Mouse (Mus musculus) MEL (cell line): ENCODE data around the gene Nyap1. TPM values are rescaled to one million over a fixed set of nuclear protein-coding genes. Genes with fewer than 3 reads are reported as not detected.
A peak's percentile ranks its signal among the peaks of the same experiment; 100 is the strongest.

Experiments used
- DNase-seq: peaks from one replicate; pipeline ENCODE4 v3.0.0; 2011; ENCODE audit warnings: low read depth, low spot score
- H3K27ac ChIP-seq: 2 replicates; pipeline ENCODE4 v1.5.1; 2012; ENCODE audit warnings: low read depth, mild to moderate bottlenecking, control low read depth, low read length, moderate library complexity; ENCODE audit not compliant: control insufficient read depth
- H3K27me3 ChIP-seq, 2 experiments: fragments of 150-350 bp in 1 of 2; sonication (generic) in 1 of 2; 2 replicates each; pipeline ENCODE4 v1.6.1; 2012; ENCODE audit warnings: low read length in 2 of 2, mild to moderate bottlenecking in 2 of 2, improper control_type of control experiment in 1 of 2, moderate library complexity in 1 of 2; ENCODE audit not compliant: insufficient read depth in 2 of 2, control insufficient read depth in 1 of 2
- H3K36me3 ChIP-seq, 2 experiments: 2 replicates each; pipeline ENCODE4 v1.6.1; 2012 to 2014; ENCODE audit warnings: low read length in 2 of 2, improper control_type of control experiment in 1 of 2, inconsistent platforms in 1 of 2, mild to moderate bottlenecking in 1 of 2; ENCODE audit not compliant: insufficient read depth in 2 of 2, control insufficient read depth in 1 of 2
- H3K4me1 ChIP-seq, 2 experiments: fragments of 150-350 bp in 1 of 2; sonication (generic) in 1 of 2; 2 replicates each; pipeline ENCODE4 v1.6.1; 2012; ENCODE audit warnings: low read length in 2 of 2, improper control_type of control experiment in 1 of 2, mild to moderate bottlenecking in 1 of 2; ENCODE audit not compliant: insufficient read depth in 2 of 2, control insufficient read depth in 1 of 2
- H3K4me3 ChIP-seq, 2 experiments: fragments of 150-350 bp in 1 of 2; sonication (generic) in 1 of 2; 2 replicates each; pipeline ENCODE4 v1.5.1; 2012; ENCODE audit warnings: low read depth in 2 of 2, low read length in 2 of 2, mild to moderate bottlenecking in 2 of 2, moderate library complexity in 2 of 2, control low read depth in 1 of 2, improper control_type of control experiment in 1 of 2; ENCODE audit not compliant: control insufficient read depth in 1 of 2, insufficient read depth in 1 of 2
- H3K79me2 ChIP-seq: 2 replicates; pipeline ENCODE4 v1.6.1; 2012; ENCODE audit warnings: mild to moderate bottlenecking, low read length, moderate library complexity; ENCODE audit not compliant: control insufficient read depth, poor library complexity, insufficient read depth
- H3K9ac ChIP-seq: 2 replicates; pipeline ENCODE4 v1.6.1; 2012; ENCODE audit warnings: low read depth, mild to moderate bottlenecking, control low read depth, low read length, moderate library complexity; ENCODE audit not compliant: control insufficient read depth, poor library complexity, severe bottlenecking
- H3K9me3 ChIP-seq: fragments of 150-350 bp; sonication (generic); replicated peaks from 2 replicates; pipeline ENCODE4 v1.6.1; 2012; ENCODE audit warnings: mild to moderate bottlenecking, low read length, improper control_type of control experiment, moderate library complexity; ENCODE audit not compliant: insufficient read depth
- BHLHE40 ChIP-seq: IDR thresholded peaks from 2 replicates; pipeline ENCODE4 v1.6.1; 2012; ENCODE audit warnings: low read depth, mild to moderate bottlenecking, inconsistent platforms, low read length, improper control_type of control experiment, borderline replicate concordance
- CHD1 ChIP-seq: IDR thresholded peaks from 2 replicates; pipeline ENCODE4 v1.6.1; 2012; ENCODE audit warnings: low read depth, mild to moderate bottlenecking, inconsistent platforms, low read length, improper control_type of control experiment
- CHD2 ChIP-seq: IDR thresholded peaks from 2 replicates; pipeline ENCODE4 v1.6.1; 2011; ENCODE audit warnings: low read length, improper control_type of control experiment
- E2F4 ChIP-seq: IDR thresholded peaks from 2 replicates; pipeline ENCODE4 v1.6.1; 2011; ENCODE audit warnings: low read depth, low read length, improper control_type of control experiment, borderline replicate concordance
- ETS1 ChIP-seq: IDR thresholded peaks from 2 replicates; pipeline ENCODE4 v1.6.1; 2012; ENCODE audit warnings: low read depth, mild to moderate bottlenecking, inconsistent platforms, low read length, improper control_type of control experiment, moderate library complexity
- GATA1 ChIP-seq: IDR thresholded peaks from 2 replicates; pipeline ENCODE4 v1.6.1; 2011; ENCODE audit warnings: low read depth, low read length, improper control_type of control experiment
- HCFC1 ChIP-seq: IDR thresholded peaks from 2 replicates; pipeline ENCODE4 v1.6.1; 2012; ENCODE audit warnings: low read depth, mild to moderate bottlenecking, inconsistent platforms, low read length, improper control_type of control experiment, moderate library complexity
- MXI1 ChIP-seq: IDR thresholded peaks from 2 replicates; pipeline ENCODE4 v1.6.1; 2011; ENCODE audit warnings: mild to moderate bottlenecking, low read depth, low read length, improper control_type of control experiment
- MYC ChIP-seq: IDR thresholded peaks from 2 replicates; pipeline ENCODE4 v1.6.1; 2011; ENCODE audit warnings: low read depth, mild to moderate bottlenecking, low read length, improper control_type of control experiment, moderate library complexity
- POLR2A ChIP-seq, 2 experiments: IDR thresholded peaks; 2 replicates each; pipeline ENCODE4 v1.6.1; 2011 to 2012; ENCODE audit warnings: low read length in 2 of 2, mild to moderate bottlenecking in 2 of 2, control low read depth in 1 of 2, improper control_type of control experiment in 1 of 2, low read depth in 1 of 2, moderate library complexity in 1 of 2; ENCODE audit not compliant: control insufficient read depth in 1 of 2, insufficient read depth in 1 of 2, poor library complexity in 1 of 2
- POLR2AphosphoS5 ChIP-seq: IDR thresholded peaks from 2 replicates; pipeline ENCODE4 v1.6.1; 2012; ENCODE audit warnings: low read depth, borderline replicate concordance, mild to moderate bottlenecking, inconsistent platforms, low read length, moderate library complexity, mixed read lengths
- SIN3A ChIP-seq: IDR thresholded peaks from 2 replicates; pipeline ENCODE4 v1.6.1; 2012; ENCODE audit warnings: low read length, improper control_type of control experiment, inconsistent platforms
- SMC3 ChIP-seq: IDR thresholded peaks from 2 replicates; pipeline ENCODE4 v1.6.1; 2011; ENCODE audit warnings: low read depth, low read length, improper control_type of control experiment
- TBP ChIP-seq: IDR thresholded peaks from 2 replicates; pipeline ENCODE4 v1.8.0; 2011; ENCODE audit warnings: low read depth, low read length, improper control_type of control experiment
- TCF12 ChIP-seq: IDR thresholded peaks from 2 replicates; pipeline ENCODE4 v1.6.1; 2014; ENCODE audit warnings: low read depth, mild to moderate bottlenecking, inconsistent platforms, low read length, improper control_type of control experiment, moderate library complexity
- UBTF ChIP-seq: IDR thresholded peaks from 2 replicates; pipeline ENCODE4 v1.6.1; 2012; ENCODE audit warnings: low read depth, mild to moderate bottlenecking, inconsistent platforms, low read length, improper control_type of control experiment, moderate library complexity, borderline replicate concordance; ENCODE audit not compliant: insufficient read depth
- USF1 ChIP-seq: IDR thresholded peaks from 2 replicates; pipeline ENCODE4 v1.6.1; 2014; ENCODE audit warnings: low read depth, mild to moderate bottlenecking, inconsistent platforms, low read length, improper control_type of control experiment, moderate library complexity
- USF2 ChIP-seq, 2 experiments: IDR thresholded peaks; 2 replicates each; pipeline ENCODE4 v1.6.1; 2011 to 2012; ENCODE audit warnings: improper control_type of control experiment in 2 of 2, low read length in 2 of 2, borderline replicate concordance in 1 of 2, inconsistent platforms in 1 of 2, low read depth in 1 of 2, mild to moderate bottlenecking in 1 of 2; ENCODE audit not compliant: insufficient read depth in 1 of 2
- ZC3H11A ChIP-seq: IDR thresholded peaks from 2 replicates; pipeline ENCODE4 v1.6.1; 2012; ENCODE audit warnings: low read depth, mild to moderate bottlenecking, inconsistent platforms, low read length, improper control_type of control experiment
- ZNF384 ChIP-seq: IDR thresholded peaks from 2 replicates; pipeline ENCODE4 v1.6.1; 2012; ENCODE audit warnings: low read depth, mild to moderate bottlenecking, inconsistent platforms, low read length, improper control_type of control experiment
- polyA plus RNA-seq, 2 experiments: library from polyadenylated mRNA; stranded (reverse) in 1 of 2; unstranded in 1 of 2; fragments of >175 nt in 1 of 2; fragments of >200 nt in 1 of 2; gene quantifications; 2 replicates each; pipeline versions ENCODE4 v1.2.1 to v1.2.4; 2012; ENCODE audit warnings: low replicate concordance in 2 of 2, low read depth in 1 of 2; ENCODE audit not compliant: insufficient read length in 2 of 2, insufficient read depth in 1 of 2, missing spikeins in 1 of 2
- total RNA-seq: library from RNA; depleted of rRNA; stranded (reverse); fragments of 300-350 nt; gene quantifications from 2 replicates; pipeline ENCODE4 v1.2.3, GENCODE M21; 2012

Nyap1 gene
- total and polyA plus RNA-seq, 3 experiments, result 0.39 to 1.1 TPM; not detected in 1

- TF ChIP-seq SIN3A, result peak; percentile 54; the same call in 1 of the 2 replicates
- no peak for TF ChIP-seq POLR2AphosphoS5
- TF ChIP-seq ETS1, result peak; percentile 47
- no peak for TF ChIP-seq USF2 (IDR thresholded peaks at IDR 0.05; ENCODE audit: borderline replicate concordance in 1 of 2, insufficient read depth in 1 of 2, low read depth in 1 of 2, low read length in 2 of 2)
- 0 out of 2 replicates have a peak, but pooled peaks have one; percentile 13 for TF ChIP-seq TCF12
- peak; percentile 41; the same call in 1 of the 2 replicates for TF ChIP-seq HCFC1
- TF ChIP-seq MXI1, result peak; percentile 33; the same call in 1 of the 2 replicates
- no peak for TF ChIP-seq CHD1
- TF ChIP-seq, all 39 proteins: peak for 5
- Histone ChIP-seq H3K4me1 (peaks cover 15 to 31% of the 10 kb centered on the region in 2 experiments), H3K27ac (no peak overlapping the region), H3K9me3 (no peaks in the 10 kb centered on the region), H3K4me3 (no peak overlapping the region), H3K9ac (peak overlapping the region; percentile 20), H3K27me3 (no peaks in the 10 kb centered on the region), H3K79me2 (peaks cover 10% of the 10 kb centered on the region), H3K36me3 (peaks cover 3 to 15% of the 10 kb centered on the region in 2 experiments)
- peak; percentile 80 for DNase-seq
Observed at GRCm38 (mm10) chr5:137776408-137776918, 35.1 kb upstream of the Nyap1 start.

- H3K27ac ChIP-seq, result no peak overlapping the region
- H3K4me1 ChIP-seq, result peaks cover 15 to 31% of the 10 kb centered on the region in 2 experiments
- no peak overlapping the region for H3K9ac ChIP-seq
Observed at GRCm38 (mm10) chr5:137775587-137776290, 34.3 kb upstream of the Nyap1 start.

More at GRCm38 (mm10) chr5:137775587-137776290, 34.3 kb upstream of the Nyap1 start:
- DNase-seq, result no peak
- Histone ChIP-seq H3K4me3 (no peak overlapping the region), H3K27me3 (no peaks in the 10 kb centered on the region), H3K9me3 (no peaks in the 10 kb centered on the region), H3K36me3 (peaks cover 3 to 15% of the 10 kb centered on the region in 2 experiments), H3K79me2 (peaks cover 10% of the 10 kb centered on the region)
- TF ChIP-seq ZNF384 (no peak), MYC (no peak), UBTF (no peak), BHLHE40 (no peak), ETS1 (no peak), E2F4 (no peak), USF2 (IDR thresholded peaks at IDR 0.05; ENCODE audit: borderline replicate concordance in 1 of 2, insufficient read depth in 1 of 2, low read depth in 1 of 2, low read length in 2 of 2) (no peak), TBP (no peak), USF1 (no peak), GATA1 (no peak), CHD1 (no peak), ZC3H11A (no peak), CHD2 (no peak), SMC3 (no peak), POLR2A (IDR thresholded peaks at IDR 0.05; ENCODE audit: control insufficient read depth in 1 of 2, insufficient read depth in 1 of 2, low read depth in 1 of 2, low read length in 2 of 2, poor library complexity in 1 of 2) (no peak)
